9 mouse cellular contexts compared by ENCODE assay signal in genomic region chr16:63016658-63017057, GRCm38 (mm10).
"Had no signal": no experiment of that assay in that cellular context is flagged by ENCODE, and none has a peak within 500 bp of the region (broad histone marks: within the 10 kb centered on the region; RNA-seq: fewer than 3 reads in every experiment).

No protein-coding gene starts in this region.

- H3K4me1 ChIP-seq: kidney, embryonic 15.5 days; limb, embryonic 13.5 days had no signal

- H3K27me3 ChIP-seq: kidney, embryonic 15.5 days had no signal

- ATAC-seq: intestine, embryonic 16.5 days had no signal

- H3K4me2 ChIP-seq: kidney, embryonic 15.5 days; limb, embryonic 13.5 days had no signal

- H3K27ac ChIP-seq: kidney, embryonic 15.5 days; limb, embryonic 13.5 days; liver, embryonic 14.5 days had no signal

- DNase-seq: kidney, adult 2 months; lung, adult 18-20 months; spleen, adult 18-20 months; thymus, adult 18-20 months; thymus, postnatal 14 days had no signal

- H3K9ac ChIP-seq: kidney, embryonic 15.5 days; limb, embryonic 13.5 days; liver, embryonic 14.5 days had no signal

- H3K4me3 ChIP-seq: kidney, embryonic 15.5 days; limb, embryonic 13.5 days had no signal

- H3K9me3 ChIP-seq: kidney, embryonic 15.5 days; limb, embryonic 13.5 days had no signal

- H3K36me3 ChIP-seq: kidney, embryonic 15.5 days; limb, embryonic 13.5 days had no signal
